Mouse (Mus musculus): ENCODE measurements around the gene Tmem274. TPM values are rescaled to one million over a fixed set of nuclear protein-coding genes. Genes with fewer than 3 reads are reported as not detected.
"Not testable (repeated sequence)": the region's sequence is repeated elsewhere in the genome, so short reads cannot be mapped to it uniquely, and the experiment has no call there.

Gene Tmem274
- polyA plus RNA-seq, 1 experiment from 2014 or later: 0.44 TPM

DNA sequence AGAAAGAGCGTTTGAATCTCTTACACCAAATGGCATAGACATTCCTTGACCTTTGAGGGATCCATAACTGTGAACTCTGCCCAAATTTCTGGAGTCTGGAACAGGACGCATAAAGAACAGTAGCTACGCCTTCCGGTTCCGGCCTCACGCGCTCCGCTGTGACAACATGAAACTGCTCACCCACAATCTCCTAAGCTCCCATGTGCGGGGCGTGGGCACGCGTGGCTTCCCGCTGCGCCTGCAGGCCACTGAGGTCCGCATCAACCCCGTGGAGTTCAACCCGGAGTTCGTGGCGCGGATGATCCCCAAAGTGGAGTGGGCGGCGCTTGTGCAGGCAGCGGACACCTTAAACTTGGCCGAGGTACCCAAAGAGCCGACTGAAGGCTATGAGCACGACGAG is 20.0 kb upstream of the Tmem274 start:
- DNase-seq (ENCODE audit: low spot score); H3K27ac ChIP-seq; H3K9me3 ChIP-seq; H3K4me3 ChIP-seq; H3K36me3 ChIP-seq; H3K27me3 ChIP-seq (ENCODE audit: insufficient read depth, poor library complexity, severe bottlenecking); H3K4me1 ChIP-seq (replicated peaks): not testable (repeated sequence)
- WGBS: 86% methylated on average over 27 of the region's 27 CpGs

DNA sequence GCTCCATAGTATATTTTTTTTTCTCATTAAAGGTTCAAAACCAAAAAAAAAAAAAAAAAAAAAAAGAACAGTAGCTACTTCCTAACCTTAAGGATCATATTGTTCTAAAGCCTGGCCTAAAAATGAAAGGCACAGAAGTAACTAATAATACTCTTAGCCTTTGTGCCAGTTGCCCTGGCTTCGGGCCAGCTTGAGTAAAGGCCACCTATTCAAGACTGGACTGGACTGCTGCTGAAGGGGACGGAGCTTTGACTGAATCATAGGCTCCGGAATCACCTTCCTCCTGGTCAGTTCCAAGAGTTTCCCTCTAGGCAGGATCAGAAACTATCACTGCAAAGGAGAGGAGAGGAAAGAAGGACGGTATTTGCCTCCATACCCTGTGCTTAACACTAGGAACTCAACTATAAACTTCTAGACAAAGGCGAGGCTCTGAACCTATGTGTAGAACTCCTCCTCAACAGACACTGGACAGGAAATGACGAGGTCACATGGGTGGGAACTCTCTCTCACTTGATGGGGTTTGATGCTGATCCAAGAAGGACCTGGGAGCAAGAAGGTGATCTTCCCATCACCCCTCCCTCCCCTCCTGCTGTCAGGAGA is 19.2 kb upstream of the Tmem274 start:
- H3K27me3 ChIP-seq (ENCODE audit: insufficient read depth, poor library complexity, severe bottlenecking): no peaks in the 10 kb centered on the region

DNA sequence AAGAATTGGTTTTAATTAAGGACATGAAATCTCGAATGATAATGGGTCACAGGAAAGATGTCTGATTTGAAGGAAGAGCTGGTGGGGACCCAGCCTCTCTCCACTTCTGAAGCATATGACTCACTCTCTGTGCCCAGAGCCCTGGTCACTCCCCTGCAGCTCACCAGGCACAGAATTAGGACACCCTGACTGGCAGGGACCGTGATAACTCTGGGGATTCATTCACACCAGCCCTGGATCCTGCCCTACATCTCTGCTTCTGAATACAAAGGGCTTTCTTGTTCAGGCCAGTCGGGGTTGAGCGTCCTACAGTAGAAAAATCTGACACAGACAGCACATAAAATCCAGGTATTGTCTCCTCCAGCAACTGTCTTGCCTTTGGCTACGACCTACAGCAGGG is 18.7 kb upstream of the Tmem274 start:
- Histone ChIP-seq H3K4me1 (replicated peaks) (peaks cover 4% of the 10 kb centered on the region; the same call in 1 of the 2 replicates), H3K9me3 (no peaks in the 10 kb centered on the region), H3K36me3 (no peaks in the 10 kb centered on the region), H3K27me3 (ENCODE audit: insufficient read depth, poor library complexity, severe bottlenecking) (no peaks in the 10 kb centered on the region), H3K27ac (no peak overlapping the region), H3K4me3 (no peak overlapping the region)
- 65% methylated on average over 5 of the region's 5 CpGs for WGBS
- DNase-seq (ENCODE audit: low spot score): no peak

More for the DNA sequence above, 19.2 kb upstream of the Tmem274 start:
- WGBS: 87% methylated on average over 6 of the region's 6 CpGs
- Histone ChIP-seq H3K27ac (no peak overlapping the region), H3K4me3 (no peak overlapping the region), H3K36me3 (no peaks in the 10 kb centered on the region), H3K9me3 (no peaks in the 10 kb centered on the region), H3K4me1 (replicated peaks) (peaks cover 3% of the 10 kb centered on the region; the same call in 1 of the 2 replicates)
- DNase-seq (ENCODE audit: low spot score): no peak

DNA sequence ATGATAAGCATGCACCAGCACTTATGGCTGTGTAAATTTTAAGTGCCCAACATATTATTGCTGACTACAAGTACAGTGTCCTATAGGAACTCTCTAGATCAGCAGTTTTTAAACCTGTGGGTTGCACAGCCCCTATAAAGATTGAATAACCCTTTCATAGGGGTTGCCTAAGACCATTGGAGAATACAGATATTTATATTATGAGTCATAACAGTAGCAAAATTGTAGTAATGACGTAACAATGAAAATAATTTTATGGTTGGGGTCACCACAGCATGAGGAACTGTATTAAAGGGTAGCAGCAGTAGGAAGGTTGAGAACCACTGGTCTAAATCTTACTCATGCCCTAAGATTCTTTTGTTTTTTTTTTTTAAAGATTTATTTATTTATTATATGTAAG is 17.8 kb upstream of the Tmem274 start:
- DNase-seq (ENCODE audit: low spot score): no peak
- H3K4me1 ChIP-seq (replicated peaks): peaks cover 5% of the 10 kb centered on the region; the same call in 1 of the 2 replicates
- H3K27me3 ChIP-seq (ENCODE audit: insufficient read depth, poor library complexity, severe bottlenecking): no peaks in the 10 kb centered on the region
- H3K36me3 ChIP-seq: no peaks in the 10 kb centered on the region
- no peaks in the 10 kb centered on the region for H3K9me3 ChIP-seq
- 79% methylated on average over 1 of the region's 1 CpGs for WGBS
- no peak overlapping the region for H3K27ac ChIP-seq
- no peak overlapping the region for H3K4me3 ChIP-seq

DNA sequence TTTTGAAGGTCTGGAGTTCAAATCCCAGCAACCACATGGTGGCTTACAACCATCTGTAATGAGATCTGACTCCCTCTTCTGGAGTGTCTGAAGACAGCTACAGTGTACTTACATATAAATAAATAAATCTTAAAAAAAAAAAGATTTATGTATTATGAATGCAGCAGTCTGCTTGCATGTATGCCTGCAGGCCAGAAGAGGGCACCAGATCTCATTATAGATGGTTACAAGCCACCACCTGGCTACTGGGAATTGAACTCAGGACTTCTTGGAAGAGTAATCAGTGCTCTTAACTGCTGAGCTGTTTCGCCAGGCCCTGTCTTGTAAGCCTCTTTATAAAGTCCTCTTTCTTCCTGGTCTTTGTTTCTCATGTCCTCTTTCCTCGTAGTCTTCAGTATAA is 16.7 kb upstream of the Tmem274 start:
- H3K4me1 ChIP-seq (replicated peaks); H3K9me3 ChIP-seq; H3K27ac ChIP-seq; DNase-seq (ENCODE audit: low spot score); H3K4me3 ChIP-seq; H3K36me3 ChIP-seq; H3K27me3 ChIP-seq (ENCODE audit: insufficient read depth, poor library complexity, severe bottlenecking): not testable (repeated sequence)
- WGBS: 91% methylated on average over 2 of the region's 2 CpGs

DNA sequence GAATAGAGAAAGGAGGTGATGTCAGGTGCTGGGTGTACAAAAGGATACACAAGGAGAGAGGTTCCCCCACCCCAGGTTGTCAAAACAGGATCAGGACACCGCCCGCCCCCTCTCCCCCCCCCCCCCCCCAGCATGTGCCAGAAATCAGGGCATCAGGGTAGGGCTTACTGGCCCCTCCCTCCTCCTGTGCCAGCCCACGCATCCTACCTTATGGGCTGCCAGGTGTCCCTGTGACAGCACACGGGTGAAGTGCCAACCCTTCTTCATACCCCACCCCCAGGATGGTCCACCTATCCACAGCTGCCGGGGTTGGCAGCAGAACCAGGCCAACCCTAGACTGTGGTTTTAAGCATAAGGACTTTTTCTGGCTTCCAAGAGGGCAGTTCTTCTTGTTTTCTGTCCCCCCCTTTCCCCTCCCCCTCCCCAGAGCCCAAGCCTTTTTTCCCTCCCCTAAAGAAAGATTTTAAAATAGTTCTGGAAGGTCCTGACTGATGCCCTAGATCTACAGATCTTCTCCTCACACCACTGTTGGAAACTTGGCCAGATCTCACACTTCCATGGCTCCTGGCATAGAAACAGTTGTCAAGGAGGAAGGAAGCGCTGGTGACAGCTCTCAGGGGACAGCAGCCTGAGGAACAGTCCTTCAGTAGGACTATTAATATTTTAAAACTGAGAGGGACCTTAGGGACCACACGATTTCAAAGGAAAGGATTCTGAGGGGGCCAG is 15.4 kb upstream of the Tmem274 start:
- Histone ChIP-seq H3K4me3 (no peak overlapping the region), H3K4me1 (replicated peaks) (peaks cover 5% of the 10 kb centered on the region; the same call in 1 of the 2 replicates), H3K36me3 (peaks cover 7% of the 10 kb centered on the region; the same call in 1 of the 2 replicates), H3K27ac (no peak overlapping the region), H3K27me3 (ENCODE audit: insufficient read depth, poor library complexity, severe bottlenecking) (no peaks in the 10 kb centered on the region), H3K9me3 (no peaks in the 10 kb centered on the region)
- 81% methylated on average over 7 of the region's 7 CpGs for WGBS
- DNase-seq (ENCODE audit: low spot score): no peak

DNA sequence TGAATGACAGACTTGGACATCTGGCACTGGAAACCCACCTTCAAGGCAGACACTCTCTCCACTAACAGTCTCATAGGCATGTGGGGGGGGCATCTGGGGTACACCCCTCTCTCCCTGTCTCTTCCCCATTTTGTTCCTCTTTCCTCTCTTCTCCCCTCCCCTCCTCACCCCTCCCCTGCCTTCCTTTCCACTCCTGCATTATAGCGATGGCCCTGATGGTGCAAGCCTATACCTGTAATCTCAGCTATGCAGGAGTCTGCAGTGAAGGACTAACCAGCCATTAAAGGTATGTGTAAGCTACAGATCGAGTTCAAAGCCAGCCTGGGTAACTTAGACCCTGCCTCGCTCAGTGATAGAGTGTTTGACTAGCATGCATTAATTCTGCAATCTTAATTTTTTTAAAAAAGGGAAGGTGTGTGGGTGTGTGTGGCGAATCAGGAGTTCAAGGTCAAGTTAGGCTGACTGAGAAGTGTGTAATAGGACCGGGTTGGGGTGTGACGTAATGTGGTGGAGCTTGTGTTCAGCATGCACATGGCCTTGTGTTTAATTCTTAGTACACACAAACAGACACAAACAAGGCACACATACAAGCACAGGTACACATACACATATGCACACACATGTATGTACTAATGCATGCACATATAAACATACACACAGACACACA is 14.7 kb upstream of the Tmem274 start:
- H3K27ac ChIP-seq: no peak overlapping the region
- H3K9me3 ChIP-seq: no peaks in the 10 kb centered on the region
- DNase-seq (ENCODE audit: low spot score): no peak
- peaks cover 5% of the 10 kb centered on the region; the same call in 1 of the 2 replicates for H3K4me1 ChIP-seq (replicated peaks)
- no peak overlapping the region for H3K4me3 ChIP-seq
- no peaks in the 10 kb centered on the region for H3K27me3 ChIP-seq (ENCODE audit: insufficient read depth, poor library complexity, severe bottlenecking)
- WGBS: 84% methylated on average over 6 of the region's 6 CpGs
- peaks cover 8% of the 10 kb centered on the region for H3K36me3 ChIP-seq

DNA sequence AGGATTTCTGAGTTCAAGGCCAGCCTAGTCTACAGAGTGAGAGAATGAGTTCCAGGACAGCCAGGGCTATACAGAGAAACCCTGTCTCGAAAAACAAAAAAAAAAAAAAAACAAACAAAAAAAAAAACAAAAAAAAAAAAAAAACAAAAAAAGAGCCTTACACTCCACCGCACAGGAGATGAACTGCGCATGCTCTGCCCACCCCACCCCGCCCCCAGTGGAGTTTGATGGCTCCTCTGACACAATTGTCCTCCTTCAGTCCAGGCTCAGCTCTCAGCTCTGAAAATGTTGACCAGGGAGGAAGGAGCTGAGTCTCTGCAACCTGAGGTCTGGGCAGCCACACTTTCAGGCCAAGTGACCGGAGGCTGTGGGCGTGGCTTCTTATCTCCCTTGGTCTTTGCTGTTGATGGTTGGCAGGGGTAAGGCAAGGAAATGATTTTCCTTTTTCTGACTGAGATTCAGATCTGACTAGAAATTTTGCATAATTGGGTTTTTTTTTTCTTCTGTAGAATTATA is 13.7 kb upstream of the Tmem274 start:
- no peak overlapping the region for H3K27ac ChIP-seq
- no peaks in the 10 kb centered on the region for H3K27me3 ChIP-seq (ENCODE audit: insufficient read depth, poor library complexity, severe bottlenecking)
- no peak overlapping the region for H3K4me3 ChIP-seq
- no peaks in the 10 kb centered on the region for H3K9me3 ChIP-seq
- peaks cover 5% of the 10 kb centered on the region; the same call in 1 of the 2 replicates for H3K4me1 ChIP-seq (replicated peaks)
- 77% methylated on average over 6 of the region's 6 CpGs for WGBS
- peaks cover 19% of the 10 kb centered on the region for H3K36me3 ChIP-seq
- DNase-seq (ENCODE audit: low spot score): no peak

DNA sequence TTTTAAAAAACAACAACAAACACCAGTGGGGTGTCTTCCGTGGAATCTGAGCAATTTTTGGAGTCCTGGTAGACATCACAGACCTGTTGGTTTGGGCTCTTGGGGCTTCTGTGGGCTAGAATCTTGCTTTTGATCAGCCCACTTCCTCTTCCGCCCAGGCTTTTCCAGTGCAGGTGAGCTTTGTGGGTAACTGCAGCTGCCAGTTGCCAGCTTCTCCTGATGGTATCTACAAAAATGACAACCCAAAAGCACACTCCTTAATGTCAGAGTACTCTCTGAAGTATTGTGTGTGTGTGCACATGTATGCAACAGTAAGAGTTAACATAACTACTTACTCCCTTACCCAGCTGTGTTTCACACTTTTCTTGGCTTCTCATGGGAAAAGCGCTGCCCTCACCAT is 7.6 kb upstream of the Tmem274 start:
- H3K27me3 ChIP-seq (ENCODE audit: insufficient read depth, poor library complexity, severe bottlenecking): no peaks in the 10 kb centered on the region
- DNase-seq (ENCODE audit: low spot score): no peak
- 97% methylated on average over 3 of the region's 3 CpGs for WGBS

DNA sequence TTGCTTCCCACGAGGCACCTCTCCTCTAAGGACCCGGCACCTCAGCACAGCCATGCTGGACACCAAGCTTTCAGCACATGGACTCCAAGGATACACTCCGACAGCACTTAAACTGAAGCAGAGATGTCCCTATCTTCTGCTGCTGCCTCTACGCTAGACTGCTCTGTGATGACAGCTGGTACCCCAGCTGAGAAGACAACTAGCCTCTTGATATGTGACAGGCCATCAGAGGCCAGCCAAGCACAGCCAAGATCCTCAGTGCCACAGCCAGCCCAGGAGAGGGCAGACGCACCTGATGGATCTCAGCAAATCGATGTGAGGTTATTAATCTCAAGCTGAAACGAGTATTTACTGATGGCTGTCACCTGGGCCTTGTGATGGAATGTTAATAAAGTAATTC is 2.1 kb upstream of the Tmem274 start:
- WGBS: 86% methylated on average over 7 of the region's 7 CpGs
- no peak for DNase-seq (ENCODE audit: low spot score)
- H3K9me3 ChIP-seq: peaks cover 5% of the 10 kb centered on the region; the same call in 1 of the 2 replicates
- no peak overlapping the region for H3K27ac ChIP-seq
- H3K4me1 ChIP-seq (replicated peaks): no peaks in the 10 kb centered on the region
- H3K36me3 ChIP-seq: peaks cover 41% of the 10 kb centered on the region
- H3K4me3 ChIP-seq: no peak overlapping the region
- H3K27me3 ChIP-seq (ENCODE audit: insufficient read depth, poor library complexity, severe bottlenecking): no peaks in the 10 kb centered on the region

More for the DNA sequence above, 7.6 kb upstream of the Tmem274 start:
- Histone ChIP-seq H3K4me1 (replicated peaks) (no peaks in the 10 kb centered on the region), H3K9me3 (peaks cover 5% of the 10 kb centered on the region; the same call in 1 of the 2 replicates), H3K36me3 (peaks cover 63% of the 10 kb centered on the region), H3K27ac (no peak overlapping the region), H3K4me3 (no peak overlapping the region)

DNA sequence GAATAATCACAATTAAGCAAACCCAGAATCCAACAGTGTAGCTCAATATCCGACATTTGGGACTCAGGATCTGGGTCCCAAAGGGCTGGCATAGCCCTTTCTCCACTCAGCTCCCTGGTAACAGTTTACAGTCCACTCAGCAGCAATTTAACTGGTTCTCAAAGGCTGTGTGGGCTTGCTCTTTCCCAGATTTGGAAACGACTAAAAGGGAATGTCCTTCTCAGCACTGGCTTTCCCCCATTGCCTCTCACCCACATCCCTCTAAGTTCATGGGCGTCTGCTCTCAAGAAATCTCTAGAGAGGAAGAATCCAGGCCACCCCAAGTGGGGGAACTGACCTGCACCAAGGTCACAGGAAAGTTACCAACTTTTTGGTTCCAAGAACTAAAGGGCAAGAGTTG is 7.4 kb downstream of the Tmem274 start:
- H3K4me3 ChIP-seq: peak overlapping the region; percentile 75
- H3K9me3 ChIP-seq: no peaks in the 10 kb centered on the region
- H3K36me3 ChIP-seq: peaks cover 30% of the 10 kb centered on the region
- no peak for DNase-seq (ENCODE audit: low spot score)
- WGBS: 59% methylated on average over 3 of the region's 3 CpGs
- peaks cover 30% of the 10 kb centered on the region for H3K4me1 ChIP-seq (replicated peaks)
- H3K27me3 ChIP-seq (ENCODE audit: insufficient read depth, poor library complexity, severe bottlenecking): no peaks in the 10 kb centered on the region
- H3K27ac ChIP-seq: peak overlapping the region; percentile 92

DNA sequence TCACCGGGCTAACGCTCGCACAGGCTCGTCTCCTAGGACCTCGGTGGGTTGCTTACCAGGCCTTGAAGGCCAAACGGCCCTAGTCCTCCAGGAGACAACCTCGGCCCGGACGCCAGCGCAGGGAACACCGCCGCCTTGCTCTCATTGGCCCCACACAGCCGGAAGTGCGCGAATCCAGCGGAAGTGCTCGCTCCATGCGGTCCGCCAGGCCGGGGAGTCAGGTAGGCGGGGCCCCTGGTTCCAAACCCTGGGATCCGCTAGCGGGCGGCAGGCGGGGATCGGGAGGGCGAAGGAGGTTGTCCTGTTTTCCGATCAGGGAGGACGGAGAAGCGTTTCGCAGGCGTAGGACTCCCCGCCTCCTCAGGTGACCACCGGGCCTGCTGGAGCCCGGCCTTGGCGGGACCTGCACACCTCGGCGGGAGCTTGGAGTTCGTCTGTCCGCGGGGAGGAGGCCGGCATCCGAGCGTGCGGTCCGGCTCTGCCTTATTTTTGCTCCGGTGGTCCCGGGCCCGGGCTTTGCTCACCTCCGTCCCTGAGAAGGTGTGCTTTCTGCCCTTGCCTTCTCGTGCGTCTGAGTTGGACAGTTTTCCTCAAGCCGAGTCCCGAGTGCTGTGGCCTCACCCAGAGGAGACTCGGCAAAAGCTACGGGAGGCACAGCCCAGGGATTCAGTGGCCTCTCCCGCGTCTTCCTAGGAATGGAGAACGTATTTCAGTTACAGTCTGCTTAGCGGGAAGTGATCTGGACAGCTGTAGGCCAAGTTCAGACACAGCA is 8.1 kb downstream of the Tmem274 start, which contains the start of the genes Nmnat1 and Lzic:
Nmnat1 (minus strand) TSS at position 150 of the 772 bp plus-strand sequence.
Lzic (plus strand) TSS at position 177 of the 772 bp plus-strand sequence.
- peak within 1 kb of the TSS; percentile 92 for H3K27ac ChIP-seq
- H3K9me3 ChIP-seq: no peaks in the 10 kb centered on the region
- WGBS: under 1% methylated on average over 60 of the region's 60 CpGs
- H3K4me1 ChIP-seq (replicated peaks): peaks cover 30% of the 10 kb centered on the region
- H3K27me3 ChIP-seq (ENCODE audit: insufficient read depth, poor library complexity, severe bottlenecking): no peaks in the 10 kb centered on the region
- H3K36me3 ChIP-seq: peaks cover 37% of the 10 kb centered on the region
- H3K4me3 ChIP-seq: peak within 1 kb of the TSS; percentile 75
- DNase-seq (ENCODE audit: low spot score): peak; percentile 97

Measured in hindbrain, embryonic 10.5 days (tissue).